Mouse (Mus musculus) myocyte (in vitro differentiated cells): ENCODE data around the gene Ypel1. TPM values are rescaled to one million over a fixed set of nuclear protein-coding genes. Genes with fewer than 3 reads are reported as not detected.

Experiments used
- H3K27me3 ChIP-seq: one replicate; pipeline ENCODE4 v1.6.1; 2011; ENCODE audit not compliant: control insufficient read depth, insufficient read depth, insufficient read length
- H3K36me3 ChIP-seq: one replicate; pipeline ENCODE4 v1.6.1; 2011; ENCODE audit not compliant: control insufficient read depth, insufficient read depth
- H3K4me2 ChIP-seq: one replicate; pipeline ENCODE4 v1.6.1; 2011; ENCODE audit warnings: low read depth, control low read depth
- H3K4me3 ChIP-seq: one replicate; pipeline ENCODE4 v1.5.1; 2011; ENCODE audit warnings: mild to moderate bottlenecking, control low read depth, moderate library complexity
- H3K79me2 ChIP-seq: one replicate; pipeline ENCODE4 v1.6.1; 2011; ENCODE audit not compliant: control insufficient read depth, insufficient read depth
- H3ac ChIP-seq: one replicate; pipeline ENCODE4 v1.6.1; 2011; ENCODE audit not compliant: control insufficient read depth, insufficient read length
- CEBPB ChIP-seq: IDR thresholded peaks from 2 replicates; pipeline ENCODE4 v1.6.1; 2011; ENCODE audit warnings: mild to moderate bottlenecking, moderate library complexity; ENCODE audit not compliant: poor library complexity, insufficient read depth, severe bottlenecking
- E2F4 ChIP-seq: IDR thresholded peaks from one replicate; pipeline ENCODE4 v1.6.1; 2011; ENCODE audit warnings: mild to moderate bottlenecking, control low read depth, moderate library complexity; ENCODE audit not compliant: insufficient read depth
- MAX ChIP-seq: IDR thresholded peaks from one replicate; pipeline ENCODE4 v1.6.1; 2011; ENCODE audit warnings: low read depth, mild to moderate bottlenecking, control low read depth
- MYOD1 ChIP-seq, 3 experiments: IDR thresholded peaks; one replicate each; pipeline ENCODE4 v1.6.1; 2011; ENCODE audit warnings: control low read depth in 2 of 3, low read depth in 2 of 3, mild to moderate bottlenecking in 2 of 3, moderate library complexity in 1 of 3; ENCODE audit not compliant: insufficient read length in 2 of 3, control insufficient read depth in 1 of 3
- MYOG ChIP-seq, 3 experiments: IDR thresholded peaks; one replicate each; pipeline ENCODE4 v1.6.1; 2011; ENCODE audit warnings: control low read depth in 2 of 3, low read depth in 2 of 3, mild to moderate bottlenecking in 2 of 3; ENCODE audit not compliant: insufficient read length in 2 of 3, control insufficient read depth in 1 of 3, insufficient read depth in 1 of 3
- POLR2A ChIP-seq: IDR thresholded peaks from one replicate; pipeline ENCODE4 v1.6.1; 2011; ENCODE audit warnings: low read depth, mild to moderate bottlenecking, control low read depth, moderate library complexity; ENCODE audit not compliant: insufficient read length
- POLR2AphosphoS2 ChIP-seq: IDR thresholded peaks from one replicate; pipeline ENCODE4 v1.6.1; 2011; ENCODE audit warnings: low read depth, control low read depth; ENCODE audit not compliant: insufficient read length
- REST ChIP-seq: IDR thresholded peaks from one replicate; pipeline ENCODE4 v1.6.1; 2011; ENCODE audit warnings: mild to moderate bottlenecking, control low read depth, moderate library complexity; ENCODE audit not compliant: insufficient read depth, insufficient read length
- SRF ChIP-seq: IDR thresholded peaks from one replicate; pipeline ENCODE4 v1.6.1; 2011; ENCODE audit warnings: low read depth; ENCODE audit not compliant: control insufficient read depth, insufficient read length
- TCF12 ChIP-seq: IDR thresholded peaks from one replicate; pipeline ENCODE4 v1.6.1; 2011; ENCODE audit warnings: mild to moderate bottlenecking, control low read depth; ENCODE audit not compliant: poor library complexity, insufficient read depth, severe bottlenecking
- USF1 ChIP-seq: IDR thresholded peaks from one replicate; pipeline ENCODE4 v1.6.1; 2011; ENCODE audit warnings: low read depth, mild to moderate bottlenecking, control low read depth, moderate library complexity
- polyA plus RNA-seq: library from polyadenylated mRNA; unstranded; fragments of >200 nt; fragmentation: generic; extraction: Trizol; gene quantifications from one replicate; pipeline ENCODE4 v1.2.1, GENCODE M21; 2012; ENCODE audit warnings: missing spikeins

Ypel1 gene
- polyA plus RNA-seq, 1 experiment, result 2.7 TPM

- H3K4me3 ChIP-seq, result peak within 1 kb of the TSS; percentile 48
- no peak for TF ChIP-seq REST
- peak in 2 of 3 experiments; percentile 25 to 50 for TF ChIP-seq MYOG (IDR thresholded peaks at IDR 0.05; ENCODE audit: control insufficient read depth in 1 of 3, insufficient read depth in 1 of 3, insufficient read length in 2 of 3, low read depth in 2 of 3)
- TF ChIP-seq USF1, result no peak
- peak; percentile 83 for TF ChIP-seq POLR2A
- peak; percentile 55 for TF ChIP-seq E2F4
- peak in 2 of 3 experiments; percentile 25 to 62 for TF ChIP-seq MYOD1 (IDR thresholded peaks at IDR 0.05; ENCODE audit: control insufficient read depth in 1 of 3, insufficient read length in 2 of 3, low read depth in 2 of 3)
- TF ChIP-seq POLR2AphosphoS2, result peak; percentile 73
- no peak for TF ChIP-seq MAX
- H3K79me2 ChIP-seq, result no peaks in the 10 kb centered on the region
- H3K27me3 ChIP-seq, result no peaks in the 10 kb centered on the region
- H3K36me3 ChIP-seq, result no peaks in the 10 kb centered on the region
- H3ac ChIP-seq, result peak within 1 kb of the TSS; percentile 9
- H3K4me2 ChIP-seq, result peak within 1 kb of the TSS; percentile 96
These were observed 62.8 kb downstream of the Ypel1 start, which contains the start of gene Sdf2l1 for GRCm38 (mm10) chr16:17132089-17132905. TSS of gene Sdf2l1 (minus strand) at chr16:17132383.

GRCm38 (mm10) chr16:17132906-17133200 lies 63.4 kb downstream of the Ypel1 start:
- Histone ChIP-seq H3K27me3 (no peaks in the 10 kb centered on the region), H3K36me3 (no peaks in the 10 kb centered on the region), H3K79me2 (no peaks in the 10 kb centered on the region), H3K4me2 (peak overlapping the region; percentile 95), H3K4me3 (peak overlapping the region; percentile 48), H3ac (no peak overlapping the region)
- TF ChIP-seq USF1 (no peak), CEBPB (no peak), POLR2AphosphoS2 (no peak), E2F4 (no peak), TCF12 (no peak), REST (no peak), MYOG (IDR thresholded peaks at IDR 0.05; ENCODE audit: control insufficient read depth in 1 of 3, insufficient read depth in 1 of 3, insufficient read length in 2 of 3, low read depth in 2 of 3) (no peak), SRF (no peak), MYOD1 (IDR thresholded peaks at IDR 0.05; ENCODE audit: control insufficient read depth in 1 of 3, insufficient read length in 2 of 3, low read depth in 2 of 3) (no peak), MAX (no peak), POLR2A (no peak)

Other genes starting within 250 kb of the Ypel1 start
- not detected for gene Spag6l, start 240.2 kb upstream of the Ypel1 start, polyA plus RNA-seq
- gene Igll1, start 205.7 kb upstream of the Ypel1 start, polyA plus RNA-seq, result not detected
- 50.6 TPM for gene Top3b, start 199.0 kb upstream of the Ypel1 start, polyA plus RNA-seq
- gene Vpreb1, start 198.9 kb upstream of the Ypel1 start, polyA plus RNA-seq, result 0.83 TPM
- 17.9 TPM for gene Ppm1f, start 173.2 kb upstream of the Ypel1 start, polyA plus RNA-seq
- 66.7 TPM for gene Mapk1, start 86.3 kb upstream of the Ypel1 start, polyA plus RNA-seq
- 48.5 TPM for gene Ppil2, start 41.6 kb downstream of the Ypel1 start, polyA plus RNA-seq
- gene 2610318N02Rik, start 55.5 kb downstream of the Ypel1 start, polyA plus RNA-seq, result 13.5 TPM
- 17.3 TPM for gene Sdf2l1, start 62.7 kb downstream of the Ypel1 start, polyA plus RNA-seq
- gene Ydjc, start 74.9 kb downstream of the Ypel1 start, polyA plus RNA-seq, result 8.2 TPM
- gene Ccdc116, start 77.5 kb downstream of the Ypel1 start, polyA plus RNA-seq, result 0.17 TPM
- 124 TPM for gene Ube2l3, start 133.0 kb downstream of the Ypel1 start, polyA plus RNA-seq
- 0.07 TPM for gene Rimbp3, start 138.9 kb downstream of the Ypel1 start, polyA plus RNA-seq
- 1.1 TPM for gene Hic2, start 163.9 kb downstream of the Ypel1 start, polyA plus RNA-seq
- gene Tmem191c, start 206.4 kb downstream of the Ypel1 start, polyA plus RNA-seq, result 2.7 TPM